Mouse (Mus musculus) embryonic facial prominence, embryonic 11.5 days (tissue): Measurements from ENCODE around the gene Unc50. TPM values are rescaled to one million over a fixed set of nuclear protein-coding genes. Genes with fewer than 3 reads are reported as not detected.

Experiments used
- ATAC-seq: fragments of 200-750 bp; cut with Nextera tagmentation; replicated peaks from 2 replicates; pipeline ENCODE4 v1.8.0; 2017; ENCODE audit warnings: low read depth; ENCODE audit not compliant: insufficient number of reproducible peaks, low FRiP score, low TSS enrichment
- DNase-seq: peaks from one replicate; pipeline ENCODE4 v3.0.0-alpha.2; 2015; ENCODE audit warnings: low spot score
- H3K27ac ChIP-seq: fragments of 300-500 bp; sonication (generic); replicated peaks from 2 replicates; pipeline ENCODE4 v1.5.1; 2014; ENCODE audit warnings: mild to moderate bottlenecking, low read depth, low read length, control low read depth
- H3K27me3 ChIP-seq: fragments of 300-500 bp; sonication (generic); 2 replicates; pipeline ENCODE4 v1.6.1; 2014; ENCODE audit warnings: mild to moderate bottlenecking, low read length, moderate library complexity, mixed read lengths; ENCODE audit not compliant: control insufficient read depth, insufficient read depth
- H3K36me3 ChIP-seq: fragments of 300-500 bp; sonication (generic); replicated peaks from 2 replicates; pipeline ENCODE4 v1.6.1; 2014; ENCODE audit warnings: low read depth, mild to moderate bottlenecking, low read length, moderate library complexity, mixed read lengths; ENCODE audit not compliant: control insufficient read depth, insufficient read depth
- H3K4me1 ChIP-seq: fragments of 300-500 bp; sonication (generic); 2 replicates; pipeline ENCODE4 v1.6.1; 2014; ENCODE audit warnings: low read length, mixed read lengths; ENCODE audit not compliant: control insufficient read depth, insufficient read depth
- H3K4me2 ChIP-seq: fragments of 300-500 bp; sonication (generic); 2 replicates; pipeline ENCODE4 v1.6.1; 2014; ENCODE audit warnings: low read depth, mild to moderate bottlenecking, control low read depth, low read length, moderate library complexity
- H3K4me3 ChIP-seq: fragments of 300-500 bp; sonication (generic); 2 replicates; pipeline ENCODE4 v1.5.1; 2014; ENCODE audit warnings: low read depth, low read length, control low read depth
- H3K9ac ChIP-seq: fragments of 300-500 bp; sonication (generic); replicated peaks from 2 replicates; pipeline ENCODE4 v1.6.1; 2014; ENCODE audit warnings: mild to moderate bottlenecking, control low read depth, low read length
- H3K9me3 ChIP-seq: fragments of 300-500 bp; sonication (generic); replicated peaks from 2 replicates; pipeline ENCODE4 v1.6.1; 2016; ENCODE audit warnings: mild to moderate bottlenecking, low read length, inconsistent platforms, mixed read lengths; ENCODE audit not compliant: control insufficient read depth
- WGBS: fragments of 180-500 bp; shearing (Covaris S2); extraction: QIAGEN DNeasy Blood & Tissue Kit; methylation state at CpG from one replicate; pipeline ENCODE4 v1.1.7; 2014; 5-methylcytosine and 5-hydroxymethylcytosine counted together
- polyA plus RNA-seq: library from polyadenylated mRNA; unstranded; fragments of >200 nt; fragmentation: Nextera tagmentation; extraction: Ambion mirVana; gene quantifications from 2 replicates; pipeline ENCODE4 v1.2.1, GENCODE M21; 2014

Gene Unc50
- polyA plus RNA-seq, 1 experiment from 2014 or later, result 122 TPM

GRCm38 (mm10) chr1:37427144-37427875, 2.6 kb upstream of the Unc50 start:
- 95% methylated on average over 8 of the region's 8 CpGs for WGBS
- H3K9me3 ChIP-seq, result no peaks in the 10 kb centered on the region
- H3K4me2 ChIP-seq, result no peak overlapping the region
- no peak overlapping the region for H3K4me3 ChIP-seq
- ATAC-seq (no peak), DNase-seq (no peak)
- no peak overlapping the region for H3K27ac ChIP-seq
- no peak overlapping the region for H3K9ac ChIP-seq
- peaks cover 2% of the 10 kb centered on the region; the same call in 1 of the 2 replicates for H3K36me3 ChIP-seq
- no peaks in the 10 kb centered on the region; the same call in 1 of the 2 replicates for H3K4me1 ChIP-seq
- no peaks in the 10 kb centered on the region for H3K27me3 ChIP-seq

GRCm38 (mm10) chr1:37428911-37429310, 1.0 kb upstream of the Unc50 start:
- WGBS, result 78% methylated on average over 2 of the region's 2 CpGs

GRCm38 (mm10) chr1:37430297-37430840, 430 bp downstream of the Unc50 start:
- no peaks in the 10 kb centered on the region for H3K9me3 ChIP-seq
- H3K36me3 ChIP-seq, result no peaks in the 10 kb centered on the region; the same call in none of the 2 replicates
- peak overlapping the region; percentile 90 for H3K9ac ChIP-seq
- no peak; the same call in 1 of the 2 replicates for ATAC-seq
- no peak overlapping the region for H3K27ac ChIP-seq
- H3K27me3 ChIP-seq, result no peaks in the 10 kb centered on the region
- H3K4me2 ChIP-seq, result peak overlapping the region; percentile 71
- H3K4me3 ChIP-seq, result peak overlapping the region; percentile 94
- H3K4me1 ChIP-seq, result no peaks in the 10 kb centered on the region; the same call in 1 of the 2 replicates
- DNase-seq, result no peak
- WGBS, result 2% methylated on average over 40 of the region's 40 CpGs

More at GRCm38 (mm10) chr1:37428911-37429310, 1.0 kb upstream of the Unc50 start:
- Histone ChIP-seq H3K27ac (no peak overlapping the region), H3K27me3 (no peaks in the 10 kb centered on the region), H3K4me3 (peak overlapping the region; percentile 94), H3K4me2 (peak overlapping the region; percentile 79), H3K9me3 (no peaks in the 10 kb centered on the region), H3K4me1 (no peaks in the 10 kb centered on the region; the same call in 1 of the 2 replicates), H3K9ac (no peak overlapping the region; the same call in 1 of the 2 replicates), H3K36me3 (peaks cover 2% of the 10 kb centered on the region)
- no peak for ATAC-seq
- DNase-seq, result no peak

GRCm38 (mm10) chr1:37436419-37436818, 6.5 kb downstream of the Unc50 start:
- Histone ChIP-seq H3K36me3 (no peaks in the 10 kb centered on the region; the same call in none of the 2 replicates), H3K4me2 (no peak overlapping the region), H3K9me3 (no peaks in the 10 kb centered on the region), H3K9ac (no peak overlapping the region), H3K27ac (no peak overlapping the region), H3K4me1 (no peaks in the 10 kb centered on the region), H3K4me3 (no peak overlapping the region), H3K27me3 (no peaks in the 10 kb centered on the region)
- ATAC-seq (no peak), DNase-seq (no peak)
- WGBS, result 91% methylated on average over 3 of the region's 3 CpGs

GRCm38 (mm10) chr1:37442848-37443835, 13.2 kb downstream of the Unc50 start:
- H3K4me3 ChIP-seq, result no peak overlapping the region
- WGBS, result 92% methylated on average over 16 of the region's 16 CpGs
- H3K9me3 ChIP-seq, result no peaks in the 10 kb centered on the region
- no peak overlapping the region for H3K27ac ChIP-seq
- no peaks in the 10 kb centered on the region for H3K27me3 ChIP-seq
- ATAC-seq, result no peak
- H3K4me1 ChIP-seq, result no peaks in the 10 kb centered on the region
- H3K36me3 ChIP-seq, result no peaks in the 10 kb centered on the region; the same call in 1 of the 2 replicates
- no peak overlapping the region for H3K9ac ChIP-seq
- no peak for DNase-seq
- H3K4me2 ChIP-seq, result no peak overlapping the region

GRCm38 (mm10) chr1:37448361-37449095, 18.6 kb downstream of the Unc50 start:
- H3K36me3 ChIP-seq, result no peaks in the 10 kb centered on the region

GRCm38 (mm10) chr1:37451270-37451669, 21.3 kb downstream of the Unc50 start:
- H3K27ac ChIP-seq, result no peak overlapping the region
- no peak for DNase-seq
- 87% methylated on average over 8 of the region's 8 CpGs for WGBS

More at GRCm38 (mm10) chr1:37448361-37449095, 18.6 kb downstream of the Unc50 start:
- Histone ChIP-seq H3K9ac (no peak overlapping the region), H3K9me3 (no peaks in the 10 kb centered on the region), H3K4me2 (no peak overlapping the region), H3K27ac (no peak overlapping the region), H3K4me3 (no peak overlapping the region), H3K27me3 (no peaks in the 10 kb centered on the region), H3K4me1 (no peaks in the 10 kb centered on the region)
- ATAC-seq (no peak), DNase-seq (peak; percentile 56)
- 83% methylated on average over 10 of the region's 10 CpGs for WGBS

More at GRCm38 (mm10) chr1:37451270-37451669, 21.3 kb downstream of the Unc50 start:
- ATAC-seq, result no peak
- Histone ChIP-seq H3K9me3 (no peaks in the 10 kb centered on the region), H3K4me3 (no peak overlapping the region), H3K36me3 (no peaks in the 10 kb centered on the region), H3K27me3 (no peaks in the 10 kb centered on the region), H3K4me2 (no peak overlapping the region), H3K4me1 (no peaks in the 10 kb centered on the region), H3K9ac (no peak overlapping the region)
